Mouse (Mus musculus) heart, embryonic 10.5 days (tissue): ENCODE data around the gene Traf2. TPM values are rescaled to one million over a fixed set of nuclear protein-coding genes. Genes with fewer than 3 reads are reported as not detected.
A peak's percentile ranks its signal among the peaks of the same experiment; 100 is the strongest.

Source experiments
- DNase-seq: peaks from one replicate; pipeline ENCODE4 v3.0.0-alpha.2; 2017; ENCODE audit warnings: low spot score
- H3K27ac ChIP-seq: fragments of 300-500 bp; sonication (generic); 2 replicates; pipeline ENCODE4 v1.5.1; 2016; ENCODE audit warnings: mild to moderate bottlenecking
- H3K27me3 ChIP-seq: fragments of 300-500 bp; sonication (generic); 2 replicates; pipeline ENCODE4 v1.6.1; 2016; ENCODE audit warnings: mild to moderate bottlenecking; ENCODE audit not compliant: poor library complexity, insufficient read depth, severe bottlenecking
- H3K36me3 ChIP-seq: fragments of 300-500 bp; sonication (generic); 2 replicates; pipeline ENCODE4 v1.6.1; 2016; ENCODE audit warnings: mild to moderate bottlenecking, moderate library complexity
- H3K4me1 ChIP-seq: fragments of 300-500 bp; sonication (generic); 2 replicates; pipeline ENCODE4 v1.6.1; 2016; ENCODE audit warnings: mild to moderate bottlenecking
- H3K4me3 ChIP-seq: fragments of 300-500 bp; sonication (generic); 2 replicates; pipeline ENCODE4 v1.5.1; 2016; ENCODE audit warnings: mild to moderate bottlenecking, moderate library complexity
- H3K9me3 ChIP-seq: fragments of 300-500 bp; sonication (generic); 2 replicates; pipeline ENCODE4 v1.6.1; 2016; ENCODE audit warnings: mild to moderate bottlenecking, moderate library complexity
- WGBS: fragments of 180-500 bp; shearing (Covaris S2); methylation state at CpG from one replicate; pipeline ENCODE4 v1.1.7; 2016; 5-methylcytosine and 5-hydroxymethylcytosine counted together
- polyA plus RNA-seq: library from polyadenylated mRNA; unstranded; fragments of >200 nt; fragmentation: Nextera tagmentation; extraction: Ambion mirVana; gene quantifications from 2 replicates; pipeline ENCODE4 v1.2.1, GENCODE M21; 2016

Gene Traf2
- polyA plus RNA-seq, 1 experiment from 2014 or later: 30.9 TPM

- peaks cover 31% of the 10 kb centered on the region for H3K36me3 ChIP-seq
- 0 out of 2 replicates have a peak overlapping the region, but pooled peaks have one; percentile 52 for H3K4me3 ChIP-seq
- no peaks in the 10 kb centered on the region for H3K9me3 ChIP-seq
- H3K27me3 ChIP-seq: peaks cover 58% of the 10 kb centered on the region
- WGBS: 46% methylated on average over 6 of the region's 6 CpGs
- no peak for DNase-seq
- no peak overlapping the region for H3K27ac ChIP-seq
- H3K4me1 ChIP-seq: peaks cover 61% of the 10 kb centered on the region
Measured at GRCm38 (mm10) chr2:25580621-25581101, 33.9 kb upstream of the Traf2 start.

- no peak overlapping the region for H3K27ac ChIP-seq
- WGBS: 6% methylated on average over 27 of the region's 27 CpGs
- H3K9me3 ChIP-seq: no peaks in the 10 kb centered on the region
- peak overlapping the region; percentile 41 for H3K4me3 ChIP-seq
- H3K36me3 ChIP-seq: peaks cover 23% of the 10 kb centered on the region
- H3K4me1 ChIP-seq: peaks cover 66% of the 10 kb centered on the region
- peaks cover 61% of the 10 kb centered on the region for H3K27me3 ChIP-seq
- DNase-seq: no peak
Measured at GRCm38 (mm10) chr2:25579737-25580460, 33.2 kb upstream of the Traf2 start.

GRCm38 (mm10) chr2:25578796-25579736, 32.3 kb upstream of the Traf2 start:
- Histone ChIP-seq H3K27me3 (peaks cover 61% of the 10 kb centered on the region), H3K4me3 (peak overlapping the region; percentile 49), H3K9me3 (no peaks in the 10 kb centered on the region), H3K27ac (no peak overlapping the region), H3K4me1 (peaks cover 68% of the 10 kb centered on the region), H3K36me3 (peaks cover 15% of the 10 kb centered on the region)
- DNase-seq: no peak
- 5% methylated on average over 77 of the region's 77 CpGs for WGBS

- peaks cover 61% of the 10 kb centered on the region for H3K27me3 ChIP-seq
- WGBS: 4% methylated on average over 75 of the region's 75 CpGs
- DNase-seq: no peak
- H3K4me1 ChIP-seq: peaks cover 77% of the 10 kb centered on the region
- H3K4me3 ChIP-seq: peak overlapping the region; percentile 49
- H3K9me3 ChIP-seq: no peaks in the 10 kb centered on the region
- 0 out of 2 replicates have a peak overlapping the region, but pooled peaks have one; percentile 17 for H3K27ac ChIP-seq
- peaks cover 9% of the 10 kb centered on the region for H3K36me3 ChIP-seq
Measured at GRCm38 (mm10) chr2:25577951-25578795, 31.4 kb upstream of the Traf2 start.

- Histone ChIP-seq H3K27ac (0 out of 2 replicates have a peak overlapping the region, but pooled peaks have one; percentile 17), H3K9me3 (no peaks in the 10 kb centered on the region), H3K27me3 (peaks cover 61% of the 10 kb centered on the region), H3K4me1 (peaks cover 74% of the 10 kb centered on the region), H3K36me3 (peaks cover 11% of the 10 kb centered on the region), H3K4me3 (peak overlapping the region; percentile 49)
- no peak for DNase-seq
- WGBS: 15% methylated on average over 92 of the region's 92 CpGs
Measured at GRCm38 (mm10) chr2:25576965-25577891, 30.5 kb upstream of the Traf2 start.

GRCm38 (mm10) chr2:25576028-25576850, 29.5 kb upstream of the Traf2 start:
- H3K4me3 ChIP-seq: peak overlapping the region; percentile 66; the same call in 1 of the 2 replicates

GRCm38 (mm10) chr2:25575432-25576027, 28.8 kb upstream of the Traf2 start:
- H3K27me3 ChIP-seq: peaks cover 52% of the 10 kb centered on the region

More at GRCm38 (mm10) chr2:25576028-25576850, 29.5 kb upstream of the Traf2 start:
- no peak for DNase-seq
- H3K9me3 ChIP-seq: no peaks in the 10 kb centered on the region
- H3K36me3 ChIP-seq: peaks cover 19% of the 10 kb centered on the region
- H3K27me3 ChIP-seq: peaks cover 59% of the 10 kb centered on the region
- H3K4me1 ChIP-seq: peaks cover 67% of the 10 kb centered on the region
- no peak overlapping the region for H3K27ac ChIP-seq
- 67% methylated on average over 16 of the region's 16 CpGs for WGBS

GRCm38 (mm10) chr2:25574579-25575431, 28.1 kb upstream of the Traf2 start, which contains the start of the genes Mamdc4 and Phpt1:
Gene Mamdc4 (minus strand): TSS chr2:25574845.
Gene Phpt1 (minus strand): TSS chr2:25575224.
- peaks cover 62% of the 10 kb centered on the region for H3K4me1 ChIP-seq
- H3K27me3 ChIP-seq: peaks cover 45% of the 10 kb centered on the region
- WGBS: under 1% methylated on average over 44 of the region's 45 CpGs
- H3K9me3 ChIP-seq: no peaks in the 10 kb centered on the region
- peaks cover 33% of the 10 kb centered on the region for H3K36me3 ChIP-seq
- H3K4me3 ChIP-seq: peak within 1 kb of the TSS; percentile 66
- peak within 1 kb of the TSS; percentile 96 for H3K27ac ChIP-seq
- DNase-seq: peak; percentile 99

More at GRCm38 (mm10) chr2:25575432-25576027, 28.8 kb upstream of the Traf2 start:
- H3K27ac ChIP-seq: peak overlapping the region; percentile 96
- peaks cover 65% of the 10 kb centered on the region for H3K4me1 ChIP-seq
- peaks cover 26% of the 10 kb centered on the region for H3K36me3 ChIP-seq
- H3K9me3 ChIP-seq: no peaks in the 10 kb centered on the region
- 16% methylated on average over 21 of the region's 21 CpGs for WGBS
- peak overlapping the region; percentile 66 for H3K4me3 ChIP-seq
- DNase-seq: peak; percentile 85

- Histone ChIP-seq H3K36me3 (peaks cover 40% of the 10 kb centered on the region), H3K9me3 (no peaks in the 10 kb centered on the region), H3K27ac (peak overlapping the region; percentile 96), H3K4me1 (peaks cover 56% of the 10 kb centered on the region), H3K27me3 (peaks cover 38% of the 10 kb centered on the region), H3K4me3 (peak overlapping the region; percentile 66)
- DNase-seq: no peak
- 19% methylated on average over 11 of the region's 11 CpGs for WGBS
Measured at GRCm38 (mm10) chr2:25574136-25574535, 27.4 kb upstream of the Traf2 start.

GRCm38 (mm10) chr2:25573068-25573467, 26.3 kb upstream of the Traf2 start:
- H3K4me1 ChIP-seq: peaks cover 46% of the 10 kb centered on the region
- H3K4me3 ChIP-seq: peak overlapping the region; percentile 19; the same call in 1 of the 2 replicates
- DNase-seq: no peak
- H3K27me3 ChIP-seq: peaks cover 27% of the 10 kb centered on the region
- H3K36me3 ChIP-seq: peaks cover 50% of the 10 kb centered on the region
- WGBS: 76% methylated on average over 2 of the region's 2 CpGs
- no peaks in the 10 kb centered on the region for H3K9me3 ChIP-seq
- H3K27ac ChIP-seq: no peak overlapping the region
